Mouse (Mus musculus) granulocyte monocyte progenitor cell, adult 5-6 weeks (primary cell): ENCODE results near the gene Ahnak. TPM values are rescaled to one million over a fixed set of nuclear protein-coding genes. Genes with fewer than 3 reads are reported as not detected.
"Not testable (repeated sequence)": the region's sequence is repeated elsewhere in the genome, so short reads cannot be mapped to it uniquely, and the experiment has no call there.

Experiments used
- ATAC-seq: replicated peaks from 2 replicates; pipeline ENCODE4 v1.8.0; 2016; ENCODE audit warnings: mild to moderate bottlenecking, moderate TSS enrichment, inconsistent platforms; ENCODE audit not compliant: poor library complexity, severe bottlenecking
- total RNA-seq, 2 experiments: library from RNA; stranded (forward) in 1 of 2; stranded (reverse) in 1 of 2; fragments of 200-712, 200-1000 nt in 1 of 2; fragments of >200 nt in 1 of 2; fragmentation: Nextera tagmentation in 1 of 2; gene quantifications; 2 replicates each; pipeline ENCODE4 v1.2.3; 2014 to 2017

Gene Ahnak
- total RNA-seq, 2 experiments from 2014 or later: 12.1 to 14.1 TPM

- ATAC-seq: no peak
Measured at GRCm38 (mm10) chr19:9117275-9117674, 128.2 kb downstream of the Ahnak start.

GRCm38 (mm10) chr19:9119655-9120425 lies 130.8 kb downstream of the Ahnak start:
- no peak for ATAC-seq

- peak; percentile 30 for ATAC-seq
Measured at GRCm38 (mm10) chr19:9122390-9122789, 133.3 kb downstream of the Ahnak start.

GRCm38 (mm10) chr19:9123986-9124385 lies 134.9 kb downstream of the Ahnak start:
- ATAC-seq: not testable (repeated sequence)

Other genes starting within 250 kb of the Ahnak start
- not detected in 2 replicates for gene 1700092M07Rik, start 248.6 kb upstream of the Ahnak start, total RNA-seq (2014; fragmentation: Nextera tagmentation)
- 2.5 TPM in 2 replicates for gene 1700092M07Rik, start 248.6 kb upstream of the Ahnak start, total RNA-seq (2017)
- 63.4 and 64.7 TPM in 2 replicates for gene Stx5a, start 247.9 kb upstream of the Ahnak start, total RNA-seq (2014; fragmentation: Nextera tagmentation)
- 43.0 and 62.0 TPM in 2 replicates for gene Stx5a, start 247.9 kb upstream of the Ahnak start, total RNA-seq (2017)
- 268 and 347 TPM in 2 replicates for gene Nxf1, start 232.2 kb upstream of the Ahnak start, total RNA-seq (2014; fragmentation: Nextera tagmentation)
- 89.4 and 113 TPM in 2 replicates for gene Nxf1, start 232.2 kb upstream of the Ahnak start, total RNA-seq (2017)
- 61.2 and 62.7 TPM in 2 replicates for gene Tmem223, start 218.3 kb upstream of the Ahnak start, total RNA-seq (2014; fragmentation: Nextera tagmentation)
- gene Tmem223, start 218.3 kb upstream of the Ahnak start, total RNA-seq (2017): 35.7 and 40.6 TPM in 2 replicates
- 141 and 147 TPM in 2 replicates for gene Tmem179b, start 214.8 kb upstream of the Ahnak start, total RNA-seq (2014; fragmentation: Nextera tagmentation)
- 69.5 and 81.3 TPM in 2 replicates for gene Tmem179b, start 214.8 kb upstream of the Ahnak start, total RNA-seq (2017)
- gene Taf6l, start 202.9 kb upstream of the Ahnak start, total RNA-seq (2014; fragmentation: Nextera tagmentation): 19.1 and 20.5 TPM in 2 replicates
- gene Taf6l, start 202.9 kb upstream of the Ahnak start, total RNA-seq (2017): 10.0 and 15.6 TPM in 2 replicates
- 112 and 148 TPM in 2 replicates for gene Polr2g, start 190.7 kb upstream of the Ahnak start, total RNA-seq (2014; fragmentation: Nextera tagmentation)
- 51.7 and 69.8 TPM in 2 replicates for gene Polr2g, start 190.7 kb upstream of the Ahnak start, total RNA-seq (2017)
- 3.1 TPM in 2 replicates for gene Zbtb3, start 186.7 kb upstream of the Ahnak start, total RNA-seq (2014; fragmentation: Nextera tagmentation)
- gene Zbtb3, start 186.7 kb upstream of the Ahnak start, total RNA-seq (2017): 2.7 and 3.0 TPM in 2 replicates
- gene Ttc9c, start 170.0 kb upstream of the Ahnak start, total RNA-seq (2014; fragmentation: Nextera tagmentation): 41.3 and 42.1 TPM in 2 replicates
- gene Ttc9c, start 170.0 kb upstream of the Ahnak start, total RNA-seq (2017): 62.8 and 65.0 TPM in 2 replicates
- gene Hnrnpul2, start 169.3 kb upstream of the Ahnak start, total RNA-seq (2014; fragmentation: Nextera tagmentation): 71.4 and 85.1 TPM in 2 replicates
- 82.8 and 88.5 TPM in 2 replicates for gene Hnrnpul2, start 169.3 kb upstream of the Ahnak start, total RNA-seq (2017)
- not detected in 2 replicates for gene AC129217.1, start 159.5 kb upstream of the Ahnak start, total RNA-seq (2014; fragmentation: Nextera tagmentation)
- gene AC129217.1, start 159.5 kb upstream of the Ahnak start, total RNA-seq (2017): 34.1 TPM in 1 of 2 replicates, not detected in the other
- 61.8 and 89.4 TPM in 2 replicates for gene Bscl2, start 151.8 kb upstream of the Ahnak start, total RNA-seq (2014; fragmentation: Nextera tagmentation)
- 33.9 and 34.6 TPM in 2 replicates for gene Bscl2, start 151.8 kb upstream of the Ahnak start, total RNA-seq (2017)
- not detected in 2 replicates for gene Gng3, start 150.1 kb upstream of the Ahnak start, total RNA-seq (2014; fragmentation: Nextera tagmentation)
- gene Gng3, start 150.1 kb upstream of the Ahnak start, total RNA-seq (2017): 0.26 TPM in 1 of 2 replicates, not detected in the other
- 0.11 TPM in 1 of 2 replicates, not detected in the other for gene Lrrn4cl, start 138.5 kb upstream of the Ahnak start, total RNA-seq (2014; fragmentation: Nextera tagmentation)
- not detected in 2 replicates for gene Lrrn4cl, start 138.5 kb upstream of the Ahnak start, total RNA-seq (2017)
- 115 and 150 TPM in 2 replicates for gene Ubxn1, start 117.8 kb upstream of the Ahnak start, total RNA-seq (2014; fragmentation: Nextera tagmentation)
- 135 and 136 TPM in 2 replicates for gene Ubxn1, start 117.8 kb upstream of the Ahnak start, total RNA-seq (2017)
- gene Uqcc3, start 108.4 kb upstream of the Ahnak start, total RNA-seq (2014; fragmentation: Nextera tagmentation): 57.3 and 67.4 TPM in 2 replicates
- gene Uqcc3, start 108.4 kb upstream of the Ahnak start, total RNA-seq (2017): 66.9 and 100 TPM in 2 replicates
- 49.4 and 65.5 TPM in 2 replicates for gene Lbhd1, start 105.6 kb upstream of the Ahnak start, total RNA-seq (2014; fragmentation: Nextera tagmentation)
- 10.1 and 37.8 TPM in 2 replicates for gene Lbhd1, start 105.6 kb upstream of the Ahnak start, total RNA-seq (2017)
- gene Gm49403, start 105.4 kb upstream of the Ahnak start, total RNA-seq (2014; fragmentation: Nextera tagmentation): not detected in 2 replicates
- not detected in 2 replicates for gene Gm49403, start 105.4 kb upstream of the Ahnak start, total RNA-seq (2017)
- 70.2 and 82.4 TPM in 2 replicates for gene 1810009A15Rik, start 100.4 kb upstream of the Ahnak start, total RNA-seq (2014; fragmentation: Nextera tagmentation)
- 92.1 and 109 TPM in 2 replicates for gene 1810009A15Rik, start 100.4 kb upstream of the Ahnak start, total RNA-seq (2017)
- gene Gm49416, start 100.4 kb upstream of the Ahnak start, total RNA-seq (2014; fragmentation: Nextera tagmentation): not detected in 2 replicates
- not detected in 2 replicates for gene Gm49416, start 100.4 kb upstream of the Ahnak start, total RNA-seq (2017)
- 23.7 and 30.3 TPM in 2 replicates for gene Ints5, start 96.3 kb upstream of the Ahnak start, total RNA-seq (2014; fragmentation: Nextera tagmentation)
- gene Ints5, start 96.3 kb upstream of the Ahnak start, total RNA-seq (2017): 11.6 and 13.5 TPM in 2 replicates
- gene Ganab, start 91.2 kb upstream of the Ahnak start, total RNA-seq (2014; fragmentation: Nextera tagmentation): 143 and 154 TPM in 2 replicates
- 105 and 107 TPM in 2 replicates for gene Ganab, start 91.2 kb upstream of the Ahnak start, total RNA-seq (2017)
- gene B3gat3, start 68.9 kb upstream of the Ahnak start, total RNA-seq (2014; fragmentation: Nextera tagmentation): 25.9 and 34.4 TPM in 2 replicates
- gene B3gat3, start 68.9 kb upstream of the Ahnak start, total RNA-seq (2017): 17.2 and 26.5 TPM in 2 replicates
- gene Rom1, start 59.9 kb upstream of the Ahnak start, total RNA-seq (2014; fragmentation: Nextera tagmentation): 2.2 and 2.9 TPM in 2 replicates
- gene Rom1, start 59.9 kb upstream of the Ahnak start, total RNA-seq (2017): 0.22 and 0.52 TPM in 2 replicates
- gene Eml3, start 59.7 kb upstream of the Ahnak start, total RNA-seq (2014; fragmentation: Nextera tagmentation): 26.1 and 30.2 TPM in 2 replicates
- gene Eml3, start 59.7 kb upstream of the Ahnak start, total RNA-seq (2017): 27.4 and 31.3 TPM in 2 replicates
- gene Mta2, start 47.4 kb upstream of the Ahnak start, total RNA-seq (2014; fragmentation: Nextera tagmentation): 115 and 125 TPM in 2 replicates
- gene Mta2, start 47.4 kb upstream of the Ahnak start, total RNA-seq (2017): 120 and 123 TPM in 2 replicates
- 17.8 and 28.9 TPM in 2 replicates for gene Tut1, start 35.4 kb upstream of the Ahnak start, total RNA-seq (2014; fragmentation: Nextera tagmentation)
- 14.5 and 21.8 TPM in 2 replicates for gene Tut1, start 35.4 kb upstream of the Ahnak start, total RNA-seq (2017)
- gene Eef1g, start 22.2 kb upstream of the Ahnak start, total RNA-seq (2014; fragmentation: Nextera tagmentation): 1,036 and 1,157 TPM in 2 replicates
- 748 and 899 TPM in 2 replicates for gene Eef1g, start 22.2 kb upstream of the Ahnak start, total RNA-seq (2017)
- gene Scgb1a1, start 98.7 kb downstream of the Ahnak start, total RNA-seq (2014; fragmentation: Nextera tagmentation): not detected in 2 replicates
- gene Scgb1a1, start 98.7 kb downstream of the Ahnak start, total RNA-seq (2017): not detected in 2 replicates
- gene Asrgl1, start 146.4 kb downstream of the Ahnak start, total RNA-seq (2014; fragmentation: Nextera tagmentation): 22.0 and 32.6 TPM in 2 replicates
- 26.9 and 30.5 TPM in 2 replicates for gene Asrgl1, start 146.4 kb downstream of the Ahnak start, total RNA-seq (2017)